Mouse (Mus musculus) stomach, embryonic 14.5 days (tissue): ENCODE results near the gene Psma4. TPM values are rescaled to one million over a fixed set of nuclear protein-coding genes. Genes with fewer than 3 reads are reported as not detected.

Experiments used
- ATAC-seq: fragments of 200-750 bp; cut with Nextera tagmentation; 2 replicates; pipeline ENCODE4 v1.8.0; 2017; ENCODE audit warnings: low read depth, moderate TSS enrichment; ENCODE audit not compliant: insufficient number of reproducible peaks, insufficient read depth, low FRiP score
- H3K27ac ChIP-seq: fragments of 300-500 bp; sonication (generic); 2 replicates; pipeline ENCODE4 v1.5.1; 2014; ENCODE audit warnings: mild to moderate bottlenecking, low read length, moderate library complexity, mixed read lengths
- H3K27me3 ChIP-seq: fragments of 300-500 bp; sonication (generic); 2 replicates; pipeline ENCODE4 v1.6.1; 2014; ENCODE audit warnings: low read length, control low read depth, mixed read lengths; ENCODE audit not compliant: control insufficient read depth, insufficient read depth
- H3K36me3 ChIP-seq: fragments of 300-500 bp; sonication (generic); 2 replicates; pipeline ENCODE4 v1.6.1; 2014; ENCODE audit warnings: mild to moderate bottlenecking, control low read depth, low read length, moderate library complexity, mixed read lengths; ENCODE audit not compliant: control insufficient read depth, insufficient read depth
- H3K4me1 ChIP-seq: fragments of 300-500 bp; sonication (generic); 2 replicates; pipeline ENCODE4 v1.6.1; 2014; ENCODE audit warnings: low read length, control low read depth, mixed read lengths; ENCODE audit not compliant: control insufficient read depth, insufficient read depth
- H3K4me2 ChIP-seq: fragments of 300-500 bp; sonication (generic); replicated peaks from 2 replicates; pipeline ENCODE4 v1.6.1; 2014; ENCODE audit warnings: low read depth, low read length, control low read depth
- H3K4me3 ChIP-seq: fragments of 300-500 bp; sonication (generic); 2 replicates; pipeline ENCODE4 v1.5.1; 2014; ENCODE audit warnings: low read depth, low read length, control low read depth
- H3K9ac ChIP-seq: fragments of 300-500 bp; sonication (generic); replicated peaks from 2 replicates; pipeline ENCODE4 v1.6.1; 2014; ENCODE audit warnings: low read depth, mild to moderate bottlenecking, control low read depth, low read length, moderate library complexity, mixed read lengths
- H3K9me3 ChIP-seq: fragments of 300-500 bp; sonication (generic); 2 replicates; pipeline ENCODE4 v1.6.1; 2016; ENCODE audit warnings: low read depth, low read length, control low read depth; ENCODE audit not compliant: control insufficient read depth
- WGBS: fragments of 180-500 bp; shearing (Covaris S2); extraction: QIAGEN DNeasy Blood & Tissue Kit; methylation state at CpG from one replicate; pipeline ENCODE4 v1.1.7; 2014; 5-methylcytosine and 5-hydroxymethylcytosine counted together
- polyA plus RNA-seq: library from polyadenylated mRNA; unstranded; fragments of >200 nt; fragmentation: Nextera tagmentation; extraction: Ambion mirVana; gene quantifications from 2 replicates; pipeline ENCODE4 v1.2.1, GENCODE M21; 2014

Gene Psma4
- 274 and 278 TPM in 2 replicates for polyA plus RNA-seq

GRCm38 (mm10) chr9:54950575-54951321 is at the start of gene Psma4, which contains the start of gene AY074887:
Gene Psma4, plus strand, starts transcription at chr9:54950790.
Gene AY074887, minus strand, starts transcription at chr9:54950998.
- peaks cover 12% of the 10 kb centered on the region; the same call in 1 of the 2 replicates for H3K4me1 ChIP-seq
- ATAC-seq: peak; percentile 100
- H3K9me3 ChIP-seq: no peaks in the 10 kb centered on the region
- under 1% methylated on average over 65 of the region's 65 CpGs for WGBS
- no peaks in the 10 kb centered on the region for H3K27me3 ChIP-seq
- H3K9ac ChIP-seq: peak within 1 kb of the TSS; percentile 78
- peak within 1 kb of the TSS; percentile 91 for H3K27ac ChIP-seq
- H3K36me3 ChIP-seq: peaks cover 23% of the 10 kb centered on the region
- H3K4me2 ChIP-seq: peak within 1 kb of the TSS; percentile 78
- peak within 1 kb of the TSS; percentile 81 for H3K4me3 ChIP-seq

DNA sequence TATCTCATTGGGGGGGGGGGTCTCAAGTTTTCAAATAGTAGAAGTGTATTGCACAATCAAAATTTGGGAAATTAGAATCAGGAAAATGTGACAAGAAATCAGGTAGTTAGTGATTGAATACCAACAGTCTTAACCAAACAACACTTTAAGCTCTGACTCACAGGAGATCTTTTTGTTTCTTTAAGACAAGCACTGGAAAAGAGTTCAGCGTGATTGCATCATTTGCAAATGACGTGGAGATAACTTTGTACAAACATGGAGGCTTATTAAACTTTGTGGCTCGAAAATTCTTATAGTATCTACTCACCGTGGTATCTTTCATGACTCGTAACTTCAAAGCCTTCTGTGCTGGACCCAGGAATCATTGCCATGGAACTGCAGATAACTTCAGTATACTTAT is 41.1 kb upstream of the Psma4 start:
- Histone ChIP-seq H3K9me3 (no peaks in the 10 kb centered on the region), H3K4me3 (no peak overlapping the region), H3K27me3 (no peaks in the 10 kb centered on the region), H3K36me3 (peaks cover 47% of the 10 kb centered on the region), H3K4me2 (no peak overlapping the region), H3K9ac (no peak overlapping the region), H3K27ac (no peak overlapping the region), H3K4me1 (no peaks in the 10 kb centered on the region)
- WGBS: 75% methylated on average over 5 of the region's 5 CpGs
- ATAC-seq: no peak

DNA sequence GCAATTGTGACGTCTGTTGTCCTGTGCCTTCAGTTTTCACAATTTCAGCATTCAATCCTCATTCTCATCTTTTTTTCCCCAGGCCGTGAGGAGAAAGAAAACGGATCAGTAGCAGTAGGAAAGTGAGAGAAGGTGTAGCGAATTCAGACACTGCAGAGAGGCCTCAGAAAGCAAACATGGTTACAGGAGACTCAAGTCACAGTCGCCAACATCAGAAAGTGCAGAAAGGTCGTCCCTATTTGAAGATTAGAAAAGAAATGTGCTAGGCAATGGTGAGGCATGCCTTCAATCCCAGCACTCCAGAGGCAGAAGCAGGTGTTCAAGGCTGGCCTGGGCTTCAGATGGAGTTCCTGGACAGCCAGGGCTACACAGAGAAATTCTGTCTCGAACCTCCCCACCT is 35.0 kb upstream of the Psma4 start:
- Histone ChIP-seq H3K4me1 (no peaks in the 10 kb centered on the region), H3K36me3 (peaks cover 5% of the 10 kb centered on the region; the same call in 1 of the 2 replicates), H3K4me3 (no peak overlapping the region), H3K27me3 (no peaks in the 10 kb centered on the region), H3K27ac (no peak overlapping the region), H3K9ac (no peak overlapping the region), H3K4me2 (no peak overlapping the region), H3K9me3 (no peaks in the 10 kb centered on the region)
- 61% methylated on average over 7 of the region's 7 CpGs for WGBS
- ATAC-seq: no peak

- Histone ChIP-seq H3K4me3 (no peak overlapping the region; the same call in 1 of the 2 replicates), H3K9me3 (no peaks in the 10 kb centered on the region), H3K9ac (no peak overlapping the region), H3K4me1 (no peaks in the 10 kb centered on the region), H3K27ac (no peak overlapping the region), H3K4me2 (peak overlapping the region; percentile 56), H3K27me3 (no peaks in the 10 kb centered on the region), H3K36me3 (peaks cover 2% of the 10 kb centered on the region; the same call in 1 of the 2 replicates)
- no peak for ATAC-seq
- 75% methylated on average over 8 of the region's 8 CpGs for WGBS
Observed at GRCm38 (mm10) chr9:54916401-54916800, 34.2 kb upstream of the Psma4 start.

- WGBS: under 1% methylated on average over 34 of the region's 34 CpGs
- Histone ChIP-seq H3K9ac (peak within 1 kb of the TSS; percentile 33), H3K27ac (no peak within 1 kb of the TSS; the same call in 1 of the 2 replicates), H3K9me3 (no peaks in the 10 kb centered on the region), H3K4me1 (no peaks in the 10 kb centered on the region), H3K36me3 (no peaks in the 10 kb centered on the region), H3K4me3 (peak within 1 kb of the TSS; percentile 64), H3K4me2 (peak within 1 kb of the TSS; percentile 56), H3K27me3 (no peaks in the 10 kb centered on the region)
- peak; percentile 96 for ATAC-seq
Observed at GRCm38 (mm10) chr9:54917010-54917677, 33.4 kb upstream of the Psma4 start, which contains the start of gene Hykk. Gene Hykk, plus strand, starts transcription at chr9:54917283.

DNA sequence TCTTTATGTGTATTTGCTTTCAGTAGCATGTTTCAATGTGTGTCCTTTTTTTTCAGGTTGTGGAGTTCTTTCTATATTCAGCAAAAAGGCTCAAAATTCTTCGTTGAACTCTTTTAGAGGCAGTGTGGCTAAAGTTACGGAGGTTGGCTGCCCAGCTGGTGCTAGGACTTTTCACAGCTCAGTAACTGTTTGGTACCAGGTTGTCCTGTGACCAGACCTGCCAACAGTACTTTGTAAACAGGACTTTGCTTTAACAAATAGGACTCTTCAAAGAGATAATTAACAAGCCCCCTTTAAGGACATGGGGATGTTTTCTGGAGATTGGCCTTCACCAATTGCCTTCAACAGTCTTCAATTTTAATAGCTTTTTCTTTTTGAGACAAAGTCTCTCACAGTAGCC is 32.4 kb upstream of the Psma4 start:
- H3K4me1 ChIP-seq: no peaks in the 10 kb centered on the region
- H3K4me2 ChIP-seq: peak overlapping the region; percentile 56; the same call in 1 of the 2 replicates
- no peak overlapping the region for H3K9ac ChIP-seq
- H3K27me3 ChIP-seq: no peaks in the 10 kb centered on the region
- H3K4me3 ChIP-seq: no peak overlapping the region
- peaks cover 3% of the 10 kb centered on the region; the same call in 1 of the 2 replicates for H3K9me3 ChIP-seq
- 62% methylated on average over 2 of the region's 2 CpGs for WGBS
- ATAC-seq: no peak
- no peak overlapping the region for H3K27ac ChIP-seq
- no peaks in the 10 kb centered on the region for H3K36me3 ChIP-seq

- Histone ChIP-seq H3K27me3 (no peaks in the 10 kb centered on the region), H3K9me3 (peaks cover 3% of the 10 kb centered on the region; the same call in 1 of the 2 replicates), H3K9ac (no peak overlapping the region), H3K4me3 (no peak overlapping the region), H3K27ac (no peak overlapping the region), H3K4me1 (no peaks in the 10 kb centered on the region), H3K4me2 (no peak overlapping the region), H3K36me3 (no peaks in the 10 kb centered on the region)
- 73% methylated on average over 5 of the region's 5 CpGs for WGBS
- ATAC-seq: no peak
Observed at GRCm38 (mm10) chr9:54918781-54919180, 31.8 kb upstream of the Psma4 start.

DNA sequence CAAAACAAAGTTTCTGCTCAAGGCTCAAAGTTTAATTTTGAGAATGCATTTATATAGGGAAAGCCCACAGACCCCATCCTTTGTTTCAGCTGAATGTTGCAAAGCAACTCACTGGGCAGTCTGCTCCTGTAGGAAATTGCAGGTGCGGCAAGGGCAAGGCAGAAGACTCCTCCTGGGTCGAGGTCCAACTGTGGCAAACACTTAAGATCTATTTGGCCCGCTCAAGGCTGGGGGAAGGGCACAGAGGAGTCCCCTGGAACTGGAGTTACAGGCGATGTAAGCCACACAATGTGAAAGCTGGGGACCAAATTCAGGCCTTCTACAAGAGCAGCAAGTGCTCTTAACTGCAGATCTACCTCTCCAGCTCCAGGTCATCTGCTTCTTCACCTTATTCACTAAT is 30.6 kb upstream of the Psma4 start:
- Histone ChIP-seq H3K27me3 (no peaks in the 10 kb centered on the region), H3K4me3 (no peak overlapping the region), H3K36me3 (no peaks in the 10 kb centered on the region), H3K4me1 (no peaks in the 10 kb centered on the region), H3K4me2 (no peak overlapping the region), H3K27ac (no peak overlapping the region), H3K9ac (no peak overlapping the region), H3K9me3 (peaks cover 3% of the 10 kb centered on the region; the same call in 1 of the 2 replicates)
- ATAC-seq: no peak
- WGBS: 63% methylated on average over 4 of the region's 4 CpGs
